Mouse (Mus musculus): Measurements from ENCODE around the gene Hoxd1.

DNA sequence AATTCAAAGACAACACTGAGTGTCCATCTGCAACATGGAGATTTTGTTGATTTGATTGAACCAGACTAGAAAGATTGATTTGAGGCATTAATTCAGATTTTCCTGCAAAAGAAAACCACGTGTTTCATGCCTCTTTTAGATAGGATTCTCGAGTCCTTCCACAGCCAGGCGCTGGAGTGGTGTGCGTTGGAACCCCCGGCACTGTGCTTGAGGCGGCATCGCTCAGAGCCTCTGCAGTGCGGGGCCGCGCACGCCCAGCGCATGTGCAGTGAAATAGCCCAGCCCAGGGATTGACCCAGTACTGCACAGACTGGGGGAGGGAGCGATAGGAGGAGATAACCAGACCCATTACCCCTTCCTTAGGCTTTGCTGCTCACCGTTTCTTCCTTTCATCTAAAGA, 47.9 kb upstream of the Hoxd1 start:
- TF ChIP-seq POLR2A (IDR thresholded peaks at IDR 0.05; ENCODE audit: insufficient read depth, low read depth, low read length) (no peak), CTCF (IDR thresholded peaks at IDR 0.05) (no peak), EP300 (IDR thresholded peaks at IDR 0.05; ENCODE audit: insufficient read depth, low read depth, low read length) (no peak)
